Mouse (Mus musculus) large intestine, adult 2 months (tissue): ENCODE measurements around the gene Dnajb14. TPM values are rescaled to one million over a fixed set of nuclear protein-coding genes. Genes with fewer than 3 reads are reported as not detected.
"Not testable (repeated sequence)": the region's sequence is repeated elsewhere in the genome, so short reads cannot be mapped to it uniquely, and the experiment has no call there.

Experiments used
- DNase-seq: peaks from one replicate; pipeline ENCODE4 v3.0.0-alpha.2; 2012; ENCODE audit warnings: low read depth, low spot score
- WGBS: fragments of 180-500 bp; shearing (Covaris S2); methylation state at CpG from one replicate; pipeline ENCODE4 v1.1.7; 2018; 5-methylcytosine and 5-hydroxymethylcytosine counted together
- polyA plus RNA-seq: library from polyadenylated mRNA; depleted of rRNA; stranded (reverse); fragments of >200 nt; gene quantifications from 2 replicates; pipeline ENCODE4 v1.2.3, GENCODE M21; 2012

The Dnajb14 gene
- polyA plus RNA-seq, 1 experiment, result 2.0 TPM

- no peak for DNase-seq
- WGBS, result 81% methylated on average over 5 of the region's 5 CpGs
Measured at GRCm38 (mm10) chr3:137897685-137898084, 30.2 kb downstream of the Dnajb14 start.

GRCm38 (mm10) chr3:137900149-137900548, 32.7 kb downstream of the Dnajb14 start:
- DNase-seq, result no peak
- WGBS, result 44% methylated on average over 10 of the region's 10 CpGs

- WGBS, result 18% methylated on average over 2 of the region's 2 CpGs
- DNase-seq, result peak; percentile 56
Measured at GRCm38 (mm10) chr3:137913093-137913492, 45.6 kb downstream of the Dnajb14 start.

DNA sequence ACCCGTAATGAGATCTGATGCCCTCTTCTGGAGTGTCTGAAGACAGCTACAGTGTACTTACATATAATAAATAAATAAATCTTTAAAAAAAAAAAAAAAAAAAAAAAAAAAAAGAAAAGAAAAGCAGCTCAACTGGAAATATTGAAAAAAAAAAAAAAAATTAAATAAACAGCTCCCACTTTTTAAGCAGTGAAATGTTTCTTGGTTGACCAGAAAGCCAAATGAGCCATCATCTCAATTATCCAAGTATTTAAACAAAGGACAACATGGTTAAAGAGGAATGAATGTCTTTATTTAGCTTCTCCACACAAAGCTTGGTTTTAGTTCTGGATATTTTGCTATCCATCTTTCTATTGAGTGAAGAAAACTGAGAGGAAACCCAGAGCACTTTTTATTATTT, 47.1 kb downstream of the Dnajb14 start:
- not testable (repeated sequence) for DNase-seq
- WGBS, result 38% methylated on average over 1 of the region's 1 CpGs

- no peak for DNase-seq
- WGBS, result 44% methylated on average over 12 of the region's 12 CpGs
Measured at GRCm38 (mm10) chr3:137917694-137918171, 50.3 kb downstream of the Dnajb14 start.

- DNase-seq, result peak; percentile 66
- WGBS, result 1% methylated on average over 47 of the region's 47 CpGs
Measured at GRCm38 (mm10) chr3:137918172-137918931, 50.9 kb downstream of the Dnajb14 start, which contains the start of gene Lamtor3. TSS of gene Lamtor3 (plus strand) at chr3:137918506.

DNA sequence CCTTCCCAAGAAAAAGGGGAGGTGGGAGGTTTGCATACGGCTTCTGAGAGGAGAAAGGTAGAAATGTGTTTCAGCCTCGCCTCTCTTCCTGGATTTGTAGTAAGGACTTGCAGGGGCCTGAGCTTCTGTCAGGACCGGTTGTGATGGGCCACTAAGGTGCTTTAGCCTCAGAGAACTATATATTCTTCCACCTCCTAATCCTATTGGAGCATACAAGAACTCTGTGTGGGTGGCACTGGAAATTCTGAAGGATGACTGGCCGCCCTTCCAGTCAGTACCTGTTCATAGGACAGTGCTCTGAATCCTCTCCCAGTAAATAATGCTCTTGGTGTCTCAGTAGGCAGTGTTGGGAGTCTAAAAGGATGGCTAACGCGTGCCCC, 51.4 kb downstream of the Dnajb14 start:
- WGBS, result 15% methylated on average over 6 of the region's 6 CpGs
- DNase-seq, result no peak

DNA sequence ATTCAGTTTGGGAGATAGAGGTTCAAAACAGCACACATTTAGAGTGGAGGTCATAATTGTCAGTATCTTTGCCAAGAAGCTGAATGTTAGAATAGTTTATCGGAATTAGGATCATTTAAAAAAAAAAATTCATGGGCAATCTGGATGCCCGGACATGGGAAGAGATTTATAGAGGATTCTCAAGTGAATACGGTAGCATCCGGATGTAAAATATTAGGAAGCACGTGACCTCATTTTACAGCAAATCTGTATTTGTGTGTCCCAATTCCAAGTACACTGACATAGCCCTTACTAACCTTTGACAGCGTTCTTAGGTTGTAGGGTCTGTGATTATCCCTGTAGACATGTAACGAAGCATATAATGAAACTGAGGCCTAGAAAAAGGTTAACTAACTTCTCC, 51.9 kb downstream of the Dnajb14 start:
- 83% methylated on average over 7 of the region's 7 CpGs for WGBS
- no peak for DNase-seq

DNA sequence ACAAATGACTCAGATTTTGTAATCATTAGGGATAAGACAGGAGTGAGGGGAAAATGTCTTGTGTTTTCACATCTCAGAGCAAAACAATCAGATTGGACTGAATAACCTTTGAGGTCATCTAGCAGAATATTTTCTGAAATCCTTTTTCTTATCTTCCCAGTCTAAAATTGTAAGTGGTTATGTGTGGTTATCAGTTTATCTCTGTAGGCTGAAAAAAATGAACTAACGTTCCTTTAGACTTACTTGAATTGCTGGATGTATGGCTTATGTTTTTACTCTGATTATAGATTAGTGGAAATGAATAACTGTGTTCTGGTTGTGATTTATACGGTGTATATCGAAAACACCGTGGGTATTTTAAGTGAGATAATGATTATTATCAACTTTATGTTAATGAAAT, 53.1 kb downstream of the Dnajb14 start:
- 91% methylated on average over 4 of the region's 4 CpGs for WGBS
- DNase-seq, result no peak

- DNase-seq, result no peak
- WGBS, result 85% methylated on average over 4 of the region's 4 CpGs
Measured at GRCm38 (mm10) chr3:137927010-137927409, 59.5 kb downstream of the Dnajb14 start.

GRCm38 (mm10) chr3:137929940-137930339, 62.5 kb downstream of the Dnajb14 start:
- WGBS, result 89% methylated on average over 3 of the region's 3 CpGs
- DNase-seq, result no peak

GRCm38 (mm10) chr3:137932748-137933147, 65.3 kb downstream of the Dnajb14 start:
- DNase-seq, result peak; percentile 59
- 26% methylated on average over 7 of the region's 7 CpGs for WGBS

DNA sequence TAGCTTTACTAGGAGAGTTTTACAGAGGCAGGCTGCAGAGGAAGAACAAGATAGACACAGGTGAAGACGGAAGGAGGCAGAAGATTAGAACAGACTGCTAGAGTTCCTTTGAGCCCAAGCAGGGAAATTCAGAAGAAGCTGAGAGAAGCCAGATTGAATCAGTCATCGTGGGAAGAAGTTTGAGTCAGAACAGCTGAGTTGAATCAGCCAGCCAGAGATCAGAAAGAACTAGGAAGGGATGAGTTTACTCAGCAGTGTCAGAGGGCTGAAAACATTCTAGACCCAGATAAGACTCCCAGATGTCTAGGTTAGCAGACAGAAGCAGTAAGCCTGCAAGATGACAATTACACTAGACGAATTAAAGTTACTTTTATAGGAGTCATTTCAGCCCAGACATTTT, 66.5 kb downstream of the Dnajb14 start:
- no peak for DNase-seq
- WGBS, result 74% methylated on average over 3 of the region's 3 CpGs

- no peak for DNase-seq
- WGBS, result 77% methylated on average over 5 of the region's 5 CpGs
Measured at GRCm38 (mm10) chr3:137935570-137936525, 68.4 kb downstream of the Dnajb14 start.

GRCm38 (mm10) chr3:137936541-137936940, 69.1 kb downstream of the Dnajb14 start:
- no peak for DNase-seq
- 41% methylated on average over 6 of the region's 6 CpGs for WGBS

- no peak for DNase-seq
- 71% methylated on average over 6 of the region's 6 CpGs for WGBS
Measured at GRCm38 (mm10) chr3:137938608-137939007, 71.1 kb downstream of the Dnajb14 start.

DNA sequence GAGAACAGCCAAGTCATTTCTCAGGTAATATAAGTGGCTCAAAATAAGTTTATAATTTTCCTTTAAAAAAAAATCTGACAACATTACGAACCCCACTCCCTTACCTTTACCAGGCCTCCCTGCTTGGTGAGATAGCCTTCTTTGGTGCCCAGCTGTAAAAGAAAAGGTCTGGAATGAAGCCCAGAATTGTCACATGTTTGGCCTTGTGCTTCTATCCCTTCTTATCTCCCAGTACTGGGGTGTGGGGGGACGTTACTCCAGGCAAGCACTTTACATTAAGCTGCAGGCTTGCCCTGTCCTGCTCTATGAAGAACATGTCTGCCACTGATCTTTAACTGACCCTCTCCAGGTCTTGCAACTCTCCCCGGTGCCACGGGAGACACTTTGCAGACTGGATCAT, 73.3 kb downstream of the Dnajb14 start:
- DNase-seq, result peak; percentile 64
- 31% methylated on average over 4 of the region's 4 CpGs for WGBS

GRCm38 (mm10) chr3:137941555-137941954, 74.1 kb downstream of the Dnajb14 start:
- DNase-seq, result no peak

GRCm38 (mm10) chr3:137942098-137942622, 74.7 kb downstream of the Dnajb14 start:
- no peak for DNase-seq
- 88% methylated on average over 12 of the region's 12 CpGs for WGBS

DNA sequence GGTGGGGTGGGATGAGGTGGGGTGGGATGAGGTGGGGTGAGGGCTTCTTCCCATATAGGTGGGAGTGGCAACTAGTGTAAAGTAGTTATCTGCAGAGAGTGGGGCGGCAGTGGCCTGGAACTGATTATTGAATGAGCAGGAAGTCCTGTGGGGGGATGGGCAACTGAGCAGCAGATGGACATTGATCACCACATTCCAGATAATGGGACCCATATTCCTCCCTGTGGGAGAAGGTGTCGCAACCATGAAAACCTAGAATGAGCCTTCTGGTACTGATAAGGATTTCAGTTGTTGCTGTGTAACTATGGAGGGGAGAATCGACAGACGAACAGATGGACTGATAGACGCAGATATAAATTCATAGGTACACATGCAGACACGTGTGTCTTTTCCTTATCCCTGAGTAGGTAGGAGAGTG, 76.3 kb downstream of the Dnajb14 start:
- no peak for DNase-seq
- WGBS, result 44% methylated on average over 6 of the region's 6 CpGs
